Mouse (Mus musculus) adrenal gland, postnatal 25 days (tissue): ENCODE measurements around the gene Foxf1. TPM values are rescaled to one million over a fixed set of nuclear protein-coding genes. Genes with fewer than 3 reads are reported as not detected.

ENCODE experiments used
- DNase-seq: peaks from one replicate; pipeline ENCODE4 v3.0.0; 2021; ENCODE audit warnings: mixed read lengths
- long read RNA-seq: library from polyadenylated mRNA; stranded (forward); transcript quantifications from one replicate; pipeline ENCODE4 v2.0.0, GENCODE M21; 2021
- total RNA-seq: library from RNA; stranded (reverse); gene quantifications from 2 replicates; pipeline ENCODE4 v1.2.3, GENCODE M21; 2021

Foxf1 gene
- 0.43 and 0.52 TPM in 2 replicates for total RNA-seq
- long read RNA-seq, partial matches to known transcripts = 0 of 4 reads
- long read RNA-seq, other reads (novel, unspliced or antisense) = 0 of 4 reads

DNA sequence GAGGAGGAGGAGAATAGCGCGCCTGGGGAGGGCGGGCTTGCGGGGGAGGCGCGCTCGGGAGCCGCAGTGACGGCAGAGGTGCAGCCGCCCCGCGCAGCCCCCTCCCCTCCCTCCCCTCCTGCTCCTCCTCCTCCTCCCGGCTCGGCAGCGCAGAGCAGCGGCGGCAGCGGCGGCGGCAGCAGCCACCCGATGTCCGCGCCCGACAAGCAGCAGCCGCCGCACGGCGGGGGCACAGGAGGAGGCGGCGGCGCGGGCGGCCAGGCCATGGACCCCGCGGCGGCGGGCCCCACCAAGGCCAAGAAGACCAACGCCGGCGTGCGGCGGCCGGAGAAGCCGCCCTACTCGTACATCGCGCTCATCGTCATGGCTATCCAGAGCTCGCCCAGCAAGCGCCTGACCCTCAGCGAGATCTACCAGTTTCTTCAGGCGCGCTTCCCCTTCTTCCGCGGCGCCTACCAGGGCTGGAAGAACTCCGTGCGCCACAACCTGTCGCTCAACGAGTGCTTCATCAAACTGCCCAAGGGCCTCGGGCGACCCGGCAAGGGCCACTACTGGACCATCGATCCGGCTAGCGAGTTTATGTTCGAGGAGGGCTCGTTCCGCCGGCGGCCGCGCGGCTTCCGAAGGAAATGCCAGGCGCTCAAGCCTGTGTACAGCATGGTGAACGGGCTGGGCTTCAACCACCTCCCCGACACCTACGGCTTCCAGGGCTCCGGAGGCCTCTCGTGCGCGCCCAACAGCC is at the start of gene Foxf1:
TSS of gene Foxf1 (plus strand) at position 177 of the 742 bp plus-strand sequence.
- peak; percentile 17 for DNase-seq

DNA sequence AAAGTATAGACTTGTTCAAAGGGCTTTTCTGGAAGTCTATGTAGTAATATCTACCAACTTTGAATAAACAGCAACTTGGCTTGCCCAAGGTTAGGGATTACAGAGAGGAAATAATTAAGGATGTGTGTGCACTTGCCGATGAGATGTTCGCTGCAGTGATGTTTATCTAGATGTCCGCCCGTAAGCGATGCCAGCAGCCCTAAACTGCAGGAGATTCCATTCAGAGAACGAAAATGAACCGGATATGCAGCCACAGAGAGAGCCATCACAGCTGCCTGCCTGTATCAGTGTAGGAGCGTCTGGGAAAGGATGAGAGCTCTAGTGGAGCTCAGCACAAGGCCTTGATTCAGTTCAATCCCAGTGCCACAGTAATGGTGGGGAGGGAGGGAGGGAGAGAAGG is 48.6 kb upstream of the Foxf1 start:
- DNase-seq = no peak

DNA sequence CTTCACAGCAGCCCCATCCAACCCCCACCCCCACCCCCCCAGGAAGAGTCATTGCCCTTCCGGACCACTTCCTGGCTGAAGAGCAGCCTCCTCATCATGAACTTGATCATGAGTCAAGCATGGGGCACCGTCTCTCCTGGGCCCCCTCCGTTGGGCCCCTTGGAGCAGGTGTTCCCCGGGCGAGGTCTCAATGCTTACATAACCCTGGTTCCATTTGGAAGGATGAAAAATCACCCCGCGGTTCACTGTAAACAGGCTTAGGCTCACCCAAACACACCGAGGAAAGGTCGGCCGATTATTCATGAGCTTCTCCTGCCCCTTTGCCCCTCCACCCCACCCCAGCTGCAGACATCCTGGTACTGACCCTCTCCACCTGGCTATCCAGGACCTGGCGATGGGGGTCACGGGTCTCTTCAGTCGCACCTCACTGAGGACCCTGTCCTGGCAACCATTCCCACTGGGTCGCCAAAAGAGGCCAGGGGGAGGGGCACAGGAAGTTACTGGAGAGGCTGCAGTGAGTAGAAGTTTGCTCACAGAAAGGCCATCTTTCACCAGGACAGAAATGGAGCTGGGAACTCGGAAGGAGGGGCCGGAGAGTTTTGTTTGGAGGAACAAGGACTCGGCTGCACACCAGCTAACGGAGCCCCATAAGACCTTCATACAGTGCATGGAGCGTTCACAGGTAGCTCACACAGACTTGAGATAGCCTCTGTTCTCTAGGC is 40.3 kb upstream of the Foxf1 start:
- DNase-seq = no peak

GRCm38 (mm10) chr8:121047441-121047840 is 36.7 kb upstream of the Foxf1 start:
- DNase-seq = no peak

DNA sequence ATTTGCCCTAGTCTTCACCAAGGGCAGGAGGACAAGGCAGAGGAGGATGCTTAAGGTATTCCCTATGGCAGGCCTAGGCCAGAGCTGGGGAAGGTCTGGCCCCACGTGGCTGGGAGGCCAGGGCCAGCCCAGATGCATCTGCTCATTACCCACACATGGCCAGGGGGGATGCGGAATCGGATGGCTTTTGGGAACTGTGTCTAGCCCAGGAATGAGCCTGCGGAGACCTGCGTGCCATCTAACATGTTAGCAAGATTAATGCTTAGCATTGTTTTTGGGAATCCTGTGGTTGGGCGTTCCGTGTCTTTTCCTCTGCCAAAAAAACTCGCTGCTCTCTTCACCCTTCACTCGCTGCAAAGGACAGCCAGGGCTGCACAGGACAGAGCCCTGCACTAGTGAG is 26.1 kb upstream of the Foxf1 start:
- no peak for DNase-seq

- no peak for DNase-seq
These were observed 25.1 kb upstream of the Foxf1 start for GRCm38 (mm10) chr8:121059098-121059497.

DNA sequence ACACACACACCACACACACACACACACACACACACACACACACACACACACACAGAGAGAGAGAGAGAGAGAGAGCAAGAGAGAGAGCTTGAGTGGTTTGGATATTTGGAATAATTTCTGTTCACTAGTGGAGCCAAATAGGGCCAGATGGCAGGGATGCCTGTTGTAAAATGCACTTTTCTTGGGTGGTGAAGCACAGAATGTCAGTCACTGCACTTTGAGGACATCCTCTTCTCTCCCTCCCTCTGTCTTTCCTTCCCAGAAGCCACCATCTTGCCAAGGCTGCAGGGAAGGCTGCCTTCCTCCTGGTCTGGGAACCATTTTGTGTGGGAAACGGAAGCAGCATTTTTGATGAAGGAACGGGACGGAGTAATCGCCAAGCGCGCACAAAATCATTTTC is 21.7 kb upstream of the Foxf1 start:
- no peak for DNase-seq

GRCm38 (mm10) chr8:121063649-121064048 is 20.5 kb upstream of the Foxf1 start:
- DNase-seq = no peak

DNA sequence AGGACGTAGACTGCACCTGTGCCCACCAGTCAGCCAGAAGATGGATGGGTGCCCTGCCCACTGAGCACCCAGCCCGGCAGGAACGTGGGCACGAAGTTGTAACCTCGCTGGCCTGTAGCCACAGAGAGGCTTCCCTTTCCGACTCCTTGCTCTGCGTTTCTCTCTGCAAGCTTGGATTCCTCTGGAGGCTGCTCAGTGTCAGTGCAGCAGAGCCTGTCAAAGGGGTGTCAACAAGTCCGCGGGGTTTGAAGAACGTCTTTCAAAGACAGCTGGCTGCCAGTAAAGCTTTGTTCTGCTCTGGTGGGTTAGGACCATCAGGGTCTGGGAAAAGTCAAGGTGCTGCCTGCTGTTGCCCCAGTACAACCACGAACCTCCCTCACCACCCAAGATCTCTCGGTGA is 12.7 kb upstream of the Foxf1 start:
- no peak for DNase-seq

- DNase-seq = no peak
These were observed 11.6 kb upstream of the Foxf1 start for GRCm38 (mm10) chr8:121072406-121073130.

- no peak for DNase-seq
These were observed 10.7 kb upstream of the Foxf1 start for GRCm38 (mm10) chr8:121073174-121074107.

DNA sequence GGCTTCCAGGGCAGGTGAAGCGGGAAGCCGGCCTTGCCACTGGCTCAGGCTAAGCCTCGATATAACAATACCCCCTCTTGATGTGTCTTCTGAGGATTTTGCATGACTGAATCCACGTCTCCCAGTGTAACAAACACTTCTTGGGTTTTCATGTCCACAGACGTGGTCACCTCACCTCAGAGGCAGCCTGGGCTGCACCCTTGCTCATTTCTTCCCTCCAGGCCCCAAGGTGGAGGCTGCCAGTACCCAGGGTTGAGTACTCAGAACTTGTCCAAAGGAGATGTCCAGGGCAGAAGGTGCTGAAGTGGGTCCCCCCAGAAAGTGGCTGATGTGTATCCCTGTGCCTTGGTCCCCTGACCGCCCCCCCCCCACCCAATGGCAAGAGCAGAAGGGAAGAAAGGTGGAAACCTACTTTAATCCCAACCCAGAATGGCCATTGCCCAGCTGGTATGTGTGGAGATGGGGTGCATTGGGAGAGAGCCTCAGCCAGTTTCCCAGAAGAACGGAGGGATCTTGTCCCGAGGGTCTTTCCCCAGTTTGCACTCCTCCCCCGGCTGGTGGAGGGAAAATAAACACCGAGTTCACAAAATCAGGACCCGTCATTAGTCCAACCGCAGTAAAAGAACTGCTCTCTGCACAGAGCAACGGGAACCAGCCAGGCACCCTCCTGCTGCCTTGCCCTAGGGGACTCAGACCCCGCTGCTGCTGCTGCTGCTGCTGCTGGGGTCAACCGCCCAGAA is 9.9 kb upstream of the Foxf1 start:
- no peak for DNase-seq

DNA sequence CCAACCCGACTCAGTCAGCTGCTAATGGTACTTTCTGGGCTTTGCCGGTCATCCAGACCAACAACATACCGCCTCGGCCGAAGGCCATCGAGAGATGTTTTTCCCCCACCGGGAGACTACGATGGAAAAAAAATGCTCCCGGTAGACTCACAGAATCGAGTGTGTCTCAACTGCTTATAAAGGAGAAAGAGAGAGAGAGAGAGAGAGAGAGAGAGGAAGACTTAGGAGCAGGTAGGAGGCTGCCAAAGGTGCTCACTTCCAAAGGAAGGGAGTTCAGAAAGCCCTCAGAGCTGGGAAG is 9.4 kb upstream of the Foxf1 start:
- no peak for DNase-seq

- no peak for DNase-seq
These were observed 8.2 kb upstream of the Foxf1 start for GRCm38 (mm10) chr8:121075936-121076335.

- no peak for DNase-seq
These were observed 7.6 kb upstream of the Foxf1 start for GRCm38 (mm10) chr8:121076555-121076954.

DNA sequence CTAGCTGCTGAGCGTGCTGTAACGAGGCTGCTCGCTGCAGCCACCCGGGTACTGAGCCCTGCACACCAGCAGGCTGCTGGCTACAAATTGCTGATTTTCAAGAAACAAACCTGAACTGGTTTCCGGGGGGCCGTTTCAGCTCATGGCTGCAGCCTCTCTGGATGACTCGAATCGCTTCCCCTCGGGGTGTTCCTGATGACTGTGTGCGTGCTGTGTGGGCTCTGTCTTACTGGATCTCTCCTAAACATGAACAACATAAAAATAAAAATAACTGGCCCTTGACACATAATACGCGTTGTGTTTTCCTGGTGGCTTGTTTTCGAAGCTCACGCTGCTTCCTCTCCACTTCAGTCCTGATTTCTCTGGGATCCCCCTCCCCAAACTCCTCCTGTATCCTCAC is 5.5 kb upstream of the Foxf1 start:
- no peak for DNase-seq

- DNase-seq = no peak
These were observed 5.0 kb upstream of the Foxf1 start for GRCm38 (mm10) chr8:121079201-121079600.

GRCm38 (mm10) chr8:121079944-121080343 is 4.2 kb upstream of the Foxf1 start:
- DNase-seq = no peak

- DNase-seq = no peak
These were observed 3.7 kb upstream of the Foxf1 start for GRCm38 (mm10) chr8:121080361-121081090.

GRCm38 (mm10) chr8:121081398-121081797 is 2.8 kb upstream of the Foxf1 start:
- no peak for DNase-seq
